Mouse (Mus musculus): Measurements from ENCODE around the gene Calcb. TPM values are rescaled to one million over a fixed set of nuclear protein-coding genes. Genes with fewer than 3 reads are reported as not detected.

The Calcb gene
- polyA plus RNA-seq, 1 experiment from 2014 or later: 0.13 TPM

DNA sequence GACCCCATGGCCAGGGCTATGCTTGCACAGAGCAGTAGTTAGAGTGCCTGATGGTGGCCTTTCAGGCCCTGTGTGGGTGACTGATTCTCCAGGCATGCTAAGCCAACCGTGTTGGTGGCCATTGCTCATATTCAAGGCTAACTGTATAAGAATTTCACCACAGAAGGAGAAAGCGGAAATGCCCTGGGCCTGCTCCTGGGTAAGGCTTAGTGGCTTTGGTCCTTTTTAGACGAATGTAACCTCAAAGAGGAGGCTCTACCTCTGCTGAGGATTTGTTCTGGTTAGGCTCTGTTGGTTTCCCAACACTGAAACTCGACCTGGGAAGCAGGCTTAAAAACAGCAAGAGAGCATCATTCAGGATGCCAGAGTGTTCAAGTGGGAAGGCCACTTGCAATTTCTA is 29.8 kb downstream of the Calcb start:
- TF ChIP-seq CTCF (IDR thresholded peaks at IDR 0.05): no peak
- in situ Hi-C loops (cut with MboI; ENCODE audit: low pct_unique_long_range_greater_than_20kb): no loop called here
- peak; percentile 63 for ATAC-seq
- ChIA-PET CTCF (no interaction called here), POLR2A (no interaction called here)
- H3K27me3 ChIP-seq: no peaks in the 10 kb centered on the region
- DNase-seq (ENCODE audit: low read depth, low spot score): peak; percentile 63

DNA sequence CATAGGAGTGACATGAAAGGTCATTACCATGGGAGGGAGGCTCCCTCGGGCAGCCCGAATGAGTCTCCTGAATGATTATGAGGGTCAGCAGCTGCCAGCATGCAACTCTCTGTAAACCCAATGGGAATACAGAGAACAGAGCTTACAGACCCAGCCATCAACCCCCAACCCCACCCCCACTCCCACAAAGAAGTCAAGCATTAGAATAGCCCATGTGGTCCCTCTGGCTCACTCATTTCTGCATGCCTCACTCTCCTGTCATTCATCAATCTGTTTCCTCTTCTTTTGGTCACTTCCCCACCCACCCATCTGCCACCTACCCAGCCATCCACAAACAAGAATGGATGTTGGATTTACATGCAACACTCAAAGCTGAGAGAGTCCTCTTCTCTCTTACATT is 35.0 kb downstream of the Calcb start:
- TF ChIP-seq CTCF (IDR thresholded peaks at IDR 0.05): no peak
- DNase-seq (ENCODE audit: low read depth, low spot score) (no peak), ATAC-seq (no peak)
- ChIA-PET POLR2A (no interaction called here), CTCF (no interaction called here)
- in situ Hi-C loops (cut with MboI; ENCODE audit: low pct_unique_long_range_greater_than_20kb): no loop called here
- no peaks in the 10 kb centered on the region for H3K27me3 ChIP-seq

DNA sequence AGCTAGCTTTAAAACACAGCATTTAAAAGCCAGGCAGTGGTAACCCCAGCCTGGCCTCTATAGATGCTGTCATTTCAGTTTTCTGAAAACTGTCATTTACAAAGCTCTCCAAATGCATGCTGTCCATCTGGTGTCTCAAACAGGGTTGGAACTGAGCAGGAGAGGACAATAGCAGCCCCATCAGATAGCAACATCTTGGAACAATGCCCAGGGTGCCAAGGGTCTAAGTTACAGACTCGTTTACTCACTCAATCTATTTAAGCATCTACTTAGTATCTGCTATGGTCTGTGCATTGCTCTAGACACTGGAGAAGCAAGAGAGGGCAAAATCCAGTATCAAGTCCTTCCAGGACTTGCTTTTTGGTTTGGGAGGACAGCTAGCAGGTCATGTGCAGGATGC is 35.8 kb downstream of the Calcb start:
- CTCF ChIA-PET: no interaction called here
- DNase-seq (ENCODE audit: low read depth, low spot score) (no peak), ATAC-seq (no peak)
- H3K27me3 ChIP-seq: no peaks in the 10 kb centered on the region
- POLR2A ChIA-PET: no interaction called here
- in situ Hi-C loops (cut with MboI; ENCODE audit: low pct_unique_long_range_greater_than_20kb): no loop called here
- TF ChIP-seq CTCF (IDR thresholded peaks at IDR 0.05): no peak

DNA sequence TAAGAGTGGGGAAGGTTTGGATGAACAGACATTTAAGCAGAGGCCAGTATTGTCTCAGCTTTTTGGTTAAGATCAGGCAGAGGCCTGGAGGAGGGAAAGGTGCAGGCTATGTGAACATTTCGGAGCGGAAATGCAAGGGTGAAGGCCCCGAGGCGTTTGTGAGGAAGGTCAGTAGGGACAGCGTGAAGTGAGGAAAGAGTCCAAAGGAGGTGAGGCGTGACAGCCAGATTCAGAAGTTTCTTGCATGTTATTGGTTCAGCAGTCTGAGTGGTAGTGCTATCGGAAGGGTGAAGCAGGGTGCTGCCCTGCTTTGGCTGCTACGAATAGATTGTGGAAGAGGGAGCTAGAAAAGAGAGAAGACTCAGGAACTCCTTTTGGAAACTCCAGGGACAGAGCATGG is 36.2 kb downstream of the Calcb start:
- in situ Hi-C loops (cut with MboI; ENCODE audit: low pct_unique_long_range_greater_than_20kb): no loop called here
- no peak for TF ChIP-seq CTCF (IDR thresholded peaks at IDR 0.05)
- no peaks in the 10 kb centered on the region for H3K27me3 ChIP-seq
- ChIA-PET POLR2A (no interaction called here), CTCF (no interaction called here)
- ATAC-seq (no peak), DNase-seq (ENCODE audit: low read depth, low spot score) (no peak)

DNA sequence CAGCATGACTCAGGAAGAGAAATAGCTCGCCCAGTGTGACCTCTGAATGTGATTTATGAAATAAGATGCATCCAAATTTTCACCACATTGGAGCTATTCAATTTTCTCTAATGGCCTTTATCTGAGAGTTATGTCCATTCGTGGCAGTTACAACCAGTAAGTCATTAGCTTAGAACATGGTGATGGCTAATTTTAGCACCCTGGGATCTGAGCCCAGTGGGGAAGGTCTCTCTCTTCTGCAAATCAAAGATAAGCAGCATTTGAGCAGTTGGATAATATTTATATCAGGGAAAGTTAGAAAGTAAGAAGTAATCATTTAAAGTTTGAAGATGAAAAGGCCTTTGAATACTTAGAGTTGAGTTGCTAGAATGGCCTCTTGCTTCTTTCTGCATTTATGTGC is 44.2 kb downstream of the Calcb start:
- ChIA-PET POLR2A (no interaction called here), CTCF (no interaction called here)
- ATAC-seq: no peak
- no peaks in the 10 kb centered on the region for H3K27me3 ChIP-seq
- DNase-seq (ENCODE audit: low read depth, low spot score): no peak
- in situ Hi-C loops (cut with MboI; ENCODE audit: low pct_unique_long_range_greater_than_20kb): no loop called here
- TF ChIP-seq CTCF (IDR thresholded peaks at IDR 0.05): no peak

DNA sequence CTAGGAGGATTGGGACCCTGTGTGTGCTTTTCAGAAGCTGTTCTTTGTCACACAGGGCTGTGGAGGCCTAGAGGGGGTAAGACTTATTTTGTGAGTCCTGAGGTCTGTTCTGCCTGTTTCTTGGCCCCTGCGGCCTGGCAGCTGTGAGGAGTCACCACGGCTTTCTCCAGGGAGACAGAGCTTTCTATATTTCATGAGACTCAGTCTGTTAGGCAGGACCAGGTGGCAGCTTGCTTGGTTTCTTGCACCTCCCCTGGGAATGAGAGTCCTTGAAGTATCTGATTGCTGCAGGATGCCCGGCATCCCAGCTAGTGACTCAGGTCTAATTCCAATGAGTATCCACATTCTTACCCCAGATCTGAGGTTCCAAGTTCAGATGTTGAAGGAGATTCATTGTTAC is 46.8 kb downstream of the Calcb start:
- no peaks in the 10 kb centered on the region for H3K27me3 ChIP-seq
- POLR2A ChIA-PET: no interaction called here
- DNase-seq (ENCODE audit: low read depth, low spot score) (no peak), ATAC-seq (no peak)
- no peak for TF ChIP-seq CTCF (IDR thresholded peaks at IDR 0.05)
- in situ Hi-C loops (cut with MboI; ENCODE audit: low pct_unique_long_range_greater_than_20kb): no loop called here
- CTCF ChIA-PET: interaction anchor here (1.5 kb wide), 1 partner anchor 25 kb away, joined by 3 read pairs; no protein-coding TSS in a partner anchor

DNA sequence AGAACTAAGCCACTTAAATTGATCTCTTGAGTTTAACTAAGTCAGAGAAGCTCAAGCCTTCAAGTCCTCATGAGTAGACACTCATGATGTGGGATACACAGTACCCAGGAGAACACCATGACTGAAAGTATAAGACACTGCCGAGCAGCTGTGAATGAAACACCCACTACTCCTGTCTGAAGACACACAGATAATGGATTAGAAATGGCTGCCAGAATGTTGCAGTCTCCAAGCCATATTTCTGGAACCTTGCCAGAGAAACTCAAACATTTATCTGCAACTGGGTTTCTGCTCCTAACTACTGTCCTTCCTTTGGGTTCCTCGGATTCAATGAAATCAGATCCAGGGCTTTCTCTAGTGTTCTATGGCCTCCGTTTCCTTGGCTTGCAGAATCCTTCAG is 48.1 kb downstream of the Calcb start:
- ATAC-seq: no peak
- no peak for TF ChIP-seq CTCF (IDR thresholded peaks at IDR 0.05)
- CTCF ChIA-PET: no interaction called here
- in situ Hi-C loops (cut with MboI; ENCODE audit: low pct_unique_long_range_greater_than_20kb): no loop called here
- H3K27me3 ChIP-seq: no peaks in the 10 kb centered on the region
- no peak for DNase-seq (ENCODE audit: low read depth, low spot score)
- POLR2A ChIA-PET: no interaction called here

DNA sequence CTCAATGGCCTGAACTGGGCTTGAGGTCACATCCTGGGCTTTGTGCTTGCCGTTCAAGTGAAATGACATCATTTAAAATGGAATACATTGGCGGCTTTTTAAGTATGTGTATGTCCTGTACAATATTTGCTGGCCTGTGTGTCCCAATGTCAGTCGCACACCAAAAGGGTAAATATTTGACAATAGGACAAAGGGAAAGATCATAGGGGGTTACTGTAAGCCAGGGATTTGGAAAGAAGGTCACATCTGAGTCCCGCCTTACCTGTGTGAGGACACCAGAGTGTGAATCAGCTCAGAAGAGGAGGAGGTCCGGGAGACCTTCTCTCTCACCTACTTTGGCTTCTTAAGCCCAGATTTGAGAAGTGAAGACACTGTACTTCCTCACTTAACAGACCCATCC is 50.1 kb downstream of the Calcb start:
- H3K27me3 ChIP-seq: no peaks in the 10 kb centered on the region
- in situ Hi-C loops (cut with MboI; ENCODE audit: low pct_unique_long_range_greater_than_20kb): no loop called here
- POLR2A ChIA-PET: no interaction called here
- DNase-seq (ENCODE audit: low read depth, low spot score) (no peak), ATAC-seq (no peak)
- CTCF ChIA-PET: interaction anchor here (1.1 to 1.3 kb wide), 2 partner anchors 12 to 13 kb away, joined by 3 read pairs; no protein-coding TSS in a partner anchor
- TF ChIP-seq CTCF (IDR thresholded peaks at IDR 0.05): no peak

DNA sequence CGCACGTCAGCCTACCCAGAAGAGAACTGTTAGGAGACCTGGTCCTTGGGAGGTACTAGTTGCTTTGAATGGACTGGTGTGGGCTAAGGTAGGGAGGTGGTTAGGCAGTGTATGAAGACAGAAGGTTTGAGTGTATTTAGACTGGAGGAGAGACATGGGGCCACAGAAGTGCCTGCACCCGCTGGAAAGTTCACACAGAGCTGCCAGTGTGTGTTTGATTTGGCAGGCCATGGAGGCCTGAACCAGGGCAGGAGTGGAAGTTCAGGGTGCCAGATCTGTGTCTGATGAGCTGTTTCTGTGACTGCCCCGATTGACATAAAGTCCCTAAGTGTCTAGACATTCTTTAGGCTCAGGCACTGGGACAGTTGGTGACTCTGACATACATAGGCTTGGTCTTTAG is 50.6 kb downstream of the Calcb start:
- CTCF ChIA-PET: interaction anchor here (1.1 kb wide), 1 partner anchor 13 kb away, joined by 3 read pairs; no protein-coding TSS in a partner anchor
- no peak for DNase-seq (ENCODE audit: low read depth, low spot score)
- no peak for ATAC-seq
- in situ Hi-C loops (cut with MboI; ENCODE audit: low pct_unique_long_range_greater_than_20kb): no loop called here
- POLR2A ChIA-PET: no interaction called here
- no peaks in the 10 kb centered on the region for H3K27me3 ChIP-seq
- no peak for TF ChIP-seq CTCF (IDR thresholded peaks at IDR 0.05)

DNA sequence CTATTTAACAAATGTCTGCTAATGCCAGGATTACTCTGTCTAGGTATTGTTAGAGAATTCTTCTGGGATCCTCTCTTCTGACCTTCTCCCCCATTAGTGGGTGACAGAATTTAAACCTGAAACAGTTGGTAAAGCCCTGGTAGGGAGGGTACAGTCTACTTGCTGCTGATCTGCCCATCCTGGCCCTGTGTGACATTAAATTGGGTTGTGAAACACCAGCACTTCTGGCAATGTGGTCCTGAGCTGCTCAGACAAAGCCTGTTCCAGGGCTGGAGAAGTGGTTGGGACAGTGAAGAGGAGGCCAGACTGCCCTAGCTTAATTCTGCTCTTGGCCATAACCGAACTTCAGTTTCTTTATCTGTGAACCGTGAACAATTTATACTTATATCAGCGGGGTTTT is 52.1 kb downstream of the Calcb start:
- ChIA-PET CTCF (no interaction called here), POLR2A (no interaction called here)
- DNase-seq (ENCODE audit: low read depth, low spot score) (no peak), ATAC-seq (no peak)
- no peaks in the 10 kb centered on the region for H3K27me3 ChIP-seq
- TF ChIP-seq CTCF (IDR thresholded peaks at IDR 0.05): no peak
- in situ Hi-C loops (cut with MboI; ENCODE audit: low pct_unique_long_range_greater_than_20kb): no loop called here

DNA sequence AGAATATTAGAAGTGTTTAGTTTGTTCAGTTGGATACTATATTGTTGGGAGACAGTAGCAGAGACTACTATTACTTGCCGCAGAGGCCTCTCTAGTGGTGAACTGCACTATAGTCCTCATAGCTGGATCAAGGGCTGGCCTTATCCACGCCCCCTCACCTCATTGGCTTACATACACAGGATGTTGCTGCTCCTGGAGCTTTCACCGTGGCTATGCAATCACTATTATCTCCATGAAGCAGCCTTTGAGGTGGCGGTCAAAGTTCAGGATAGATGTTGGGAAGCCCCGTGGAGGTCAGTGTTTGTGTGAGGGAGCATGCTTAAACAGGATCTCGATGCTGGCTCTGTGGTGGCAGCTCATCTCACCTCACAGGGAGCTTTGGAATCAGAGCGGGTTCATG is 53.4 kb downstream of the Calcb start:
- no peak for DNase-seq (ENCODE audit: low read depth, low spot score)
- H3K27me3 ChIP-seq: no peaks in the 10 kb centered on the region
- no peak for ATAC-seq
- ChIA-PET POLR2A (no interaction called here), CTCF (no interaction called here)
- in situ Hi-C loops (cut with MboI; ENCODE audit: low pct_unique_long_range_greater_than_20kb): no loop called here
- TF ChIP-seq CTCF (IDR thresholded peaks at IDR 0.05): no peak

Other genes with a start within 250 kb of the Calcb start
- 0.13 TPM for gene Cyp2r1, start 155.7 kb upstream of the Calcb start, polyA plus RNA-seq (2021)
- not detected for gene Calca, start 82.3 kb upstream of the Calcb start, polyA plus RNA-seq (2021)
- 0.21 TPM for gene Insc, start 25.1 kb downstream of the Calcb start, polyA plus RNA-seq (2021)

Measured in Patski (cell line).